Mouse (Mus musculus) erythroblast, adult 5-6 weeks (primary cell): ENCODE data around the gene Tcaf3. TPM values are rescaled to one million over a fixed set of nuclear protein-coding genes. Genes with fewer than 3 reads are reported as not detected.

Source experiments
- ATAC-seq: replicated peaks from 2 replicates; pipeline ENCODE4 v1.8.0; 2016; ENCODE audit warnings: moderate number of reproducible peaks, mild to moderate bottlenecking, moderate TSS enrichment, inconsistent platforms; ENCODE audit not compliant: poor library complexity, low FRiP score, severe bottlenecking
- total RNA-seq, 2 experiments: library from RNA; stranded (forward) in 1 of 2; stranded (reverse) in 1 of 2; fragments of 150-400 nt in 1 of 2; fragments of 200-764, 138-1000 nt in 1 of 2; gene quantifications; 2 replicates each; pipeline versions ENCODE4 v1.2.3 to v1.2.4; 2015 to 2017; ENCODE audit warnings: low replicate concordance in 2 of 2

Tcaf3 gene
- not detected in 2 replicates for total RNA-seq (2015; ENCODE audit: low replicate concordance)
- 0.42 TPM in 1 of 2 replicates, not detected in the other for total RNA-seq (2017; ENCODE audit: low replicate concordance)

DNA sequence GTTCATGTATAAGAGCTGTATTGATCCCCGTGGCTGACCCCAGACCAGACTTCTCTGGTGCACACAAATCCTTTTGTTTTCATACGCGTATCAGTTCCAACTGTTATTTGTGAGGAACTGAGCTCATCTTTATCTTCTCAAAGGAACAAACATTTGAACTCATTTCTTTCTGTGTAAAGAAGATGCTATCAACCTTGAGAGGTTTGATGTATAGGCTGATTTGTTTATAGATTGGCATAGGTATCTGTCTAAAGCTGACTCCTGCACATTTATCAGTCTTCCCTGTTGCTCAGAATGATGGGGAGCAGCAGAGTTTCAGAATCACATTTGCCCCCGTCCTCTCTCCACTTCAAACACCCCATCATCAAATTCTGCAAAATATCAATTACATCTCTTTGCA lies at the start of gene Tcaf3:
Gene Tcaf3 (minus strand): TSS at position 101 of the 400 bp plus-strand sequence.
- ATAC-seq = no peak

GRCm38 (mm10) chr6:42644912-42645549 lies 47.5 kb upstream of the Tcaf3 start, which contains the start of gene Tcaf2:
Tcaf2 (minus strand) TSS chr6:42645254.
- ATAC-seq = no peak

GRCm38 (mm10) chr6:42634393-42634792 lies 36.9 kb upstream of the Tcaf3 start:
- ATAC-seq = no peak

- ATAC-seq = no peak
These were observed 33.9 kb upstream of the Tcaf3 start for GRCm38 (mm10) chr6:42631395-42631794.

- ATAC-seq = no peak
These were observed 19.4 kb upstream of the Tcaf3 start for GRCm38 (mm10) chr6:42616904-42617303.

GRCm38 (mm10) chr6:42612218-42612617 lies 14.7 kb upstream of the Tcaf3 start:
- no peak for ATAC-seq

DNA sequence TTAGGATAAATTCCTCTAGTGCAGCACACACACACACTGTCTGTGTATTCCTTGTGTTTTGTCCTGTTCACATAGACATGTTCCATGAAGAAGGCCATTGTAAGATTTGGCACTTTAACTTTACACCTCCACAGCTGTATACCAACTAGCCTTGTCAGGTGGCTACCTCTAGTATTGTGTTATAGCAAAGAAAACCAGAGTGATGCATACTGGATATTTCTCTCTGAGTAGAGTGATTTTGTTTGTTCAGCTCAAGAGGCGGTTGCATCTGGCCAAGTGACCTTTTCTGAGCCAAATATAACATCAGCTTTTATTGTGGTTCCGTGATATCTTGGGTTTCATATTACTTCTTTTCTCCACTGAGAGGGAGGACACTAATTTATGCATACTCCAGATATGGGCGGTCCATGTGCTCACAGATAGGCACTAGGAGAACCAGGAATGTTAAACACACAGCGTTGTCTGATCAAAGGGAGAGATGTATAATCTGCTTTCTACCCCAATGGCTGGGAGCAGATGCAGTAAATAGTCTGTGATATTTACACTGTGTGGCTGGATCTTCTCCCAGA lies 13.5 kb upstream of the Tcaf3 start:
- ATAC-seq = no peak

DNA sequence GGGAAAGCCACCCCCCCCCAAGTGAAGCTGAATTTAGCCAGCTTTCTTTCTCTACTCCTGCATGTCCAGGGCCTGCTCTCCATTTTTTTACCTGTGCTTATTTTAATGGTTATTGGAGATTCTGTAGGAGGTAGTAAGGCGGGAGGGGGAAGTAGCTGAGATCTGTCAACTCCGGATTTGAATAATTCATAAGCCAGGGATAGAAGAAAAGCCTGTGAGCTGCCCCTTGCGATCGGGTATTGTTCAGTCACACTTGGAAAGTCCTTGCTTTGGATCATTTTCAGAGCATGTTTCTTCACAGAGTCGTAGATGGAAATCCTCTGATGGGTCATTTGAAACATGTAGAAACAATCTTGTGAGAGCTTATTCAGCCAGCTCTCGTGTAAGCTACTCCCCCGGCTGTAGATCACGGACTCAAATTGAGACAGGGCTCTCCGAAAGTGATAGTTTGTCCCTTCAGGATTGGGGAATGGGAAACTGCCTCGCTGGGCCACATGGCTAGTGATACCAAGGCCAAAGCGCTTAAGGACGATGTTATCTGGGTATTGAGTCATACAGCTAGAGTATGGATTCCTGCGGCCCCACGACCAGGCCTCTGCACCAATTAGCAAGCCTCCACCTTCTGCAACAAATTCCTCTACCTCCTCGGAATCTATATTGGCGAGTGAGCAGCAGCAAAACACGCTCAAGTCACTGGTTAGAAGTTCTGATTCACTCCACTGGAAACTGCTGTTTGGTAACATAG lies 4.2 kb downstream of the Tcaf3 start:
- no peak for ATAC-seq

GRCm38 (mm10) chr6:42586569-42586968 lies 10.9 kb downstream of the Tcaf3 start:
- ATAC-seq = no peak

DNA sequence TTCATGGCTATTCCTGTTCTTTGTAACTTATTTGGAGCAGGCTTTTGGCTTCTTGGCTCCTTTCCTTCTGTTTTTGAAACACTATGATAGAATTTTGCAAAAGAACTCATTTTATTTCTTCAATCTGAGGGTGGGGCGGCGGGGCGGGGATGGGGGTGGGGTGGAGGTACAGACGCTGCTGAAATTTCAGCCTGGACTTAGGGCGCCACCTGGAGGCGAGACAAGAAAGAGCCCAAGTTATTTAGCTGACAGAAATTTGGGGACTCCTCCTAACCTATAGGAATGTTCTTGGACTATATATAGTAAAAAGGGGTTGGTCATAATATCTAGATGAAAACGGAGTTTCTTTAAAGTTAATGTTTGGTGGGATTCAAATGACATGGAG lies 14.0 kb downstream of the Tcaf3 start:
- no peak for ATAC-seq

DNA sequence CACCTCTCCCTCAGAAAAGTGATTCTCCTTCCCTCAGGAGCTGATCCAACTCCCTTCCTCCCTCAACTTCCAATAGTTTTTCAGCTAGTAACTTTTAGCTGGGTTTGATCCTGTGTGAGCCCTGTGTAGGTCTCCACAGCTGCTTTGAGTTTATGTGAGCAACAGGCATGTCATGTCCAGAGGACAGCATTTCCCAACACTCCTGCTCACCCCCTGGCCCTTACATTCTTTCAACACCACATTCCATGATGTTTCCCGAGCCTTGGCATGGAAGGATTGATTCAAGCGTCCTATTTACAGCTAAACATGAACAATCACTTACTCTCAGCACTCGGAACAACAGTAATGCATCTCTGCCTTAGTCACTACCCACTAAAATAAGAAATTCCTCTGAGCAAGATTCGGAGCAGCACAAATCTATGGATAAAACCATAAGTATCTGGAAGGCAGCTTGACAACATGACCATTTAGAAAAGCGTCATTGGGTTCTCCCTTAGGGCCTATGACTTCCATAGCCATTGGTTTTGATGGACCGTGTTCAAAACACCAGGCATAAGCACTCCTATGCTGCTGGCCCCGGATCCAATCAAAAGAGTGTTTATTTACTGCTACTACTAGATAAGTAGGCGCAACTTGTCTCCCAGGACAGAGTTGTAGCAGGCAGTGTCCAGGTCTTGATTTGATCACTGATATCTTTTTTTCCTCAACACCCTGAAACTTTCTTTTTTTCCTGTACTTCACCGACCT lies 14.6 kb downstream of the Tcaf3 start:
- no peak for ATAC-seq

DNA sequence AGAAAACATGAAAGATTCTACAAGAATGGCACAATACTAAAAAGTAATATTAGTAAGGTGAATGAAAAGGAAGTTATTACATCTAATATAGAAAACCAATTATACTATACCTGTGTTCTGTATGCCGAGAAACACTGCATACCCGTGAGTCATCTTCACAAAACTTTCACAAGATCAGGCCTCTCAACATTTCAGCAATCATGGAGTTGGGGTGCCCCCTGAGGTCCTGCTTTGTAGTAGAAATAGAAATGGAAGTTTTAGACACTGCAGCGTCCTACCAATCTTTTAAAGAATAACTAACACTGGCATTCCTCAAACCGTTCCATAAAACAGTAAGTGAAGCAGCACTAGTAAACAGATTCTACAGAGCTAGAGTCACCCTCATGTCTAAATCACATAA lies 18.8 kb downstream of the Tcaf3 start:
- ATAC-seq = no peak

GRCm38 (mm10) chr6:42577433-42577832 lies 20.1 kb downstream of the Tcaf3 start:
- no peak for ATAC-seq

DNA sequence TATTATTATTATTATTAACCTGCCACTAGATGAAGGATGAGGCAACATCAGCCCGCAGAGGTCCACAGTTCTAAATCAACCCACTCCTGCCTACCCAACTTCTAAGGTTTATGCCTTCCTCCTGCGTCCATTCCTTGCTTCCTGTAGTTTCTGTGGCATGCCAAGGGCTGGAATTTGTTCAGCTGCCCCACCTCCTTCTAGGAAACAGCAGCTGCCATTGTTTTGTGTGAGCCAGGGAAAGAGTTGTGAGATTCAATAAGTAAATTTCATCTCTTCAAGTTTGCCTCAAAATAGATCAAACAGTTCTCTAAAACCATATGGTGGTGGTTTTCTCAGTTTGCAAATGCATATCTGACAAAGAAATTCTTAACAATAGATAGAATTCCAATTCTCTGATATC lies 29.3 kb downstream of the Tcaf3 start:
- ATAC-seq = no peak

DNA sequence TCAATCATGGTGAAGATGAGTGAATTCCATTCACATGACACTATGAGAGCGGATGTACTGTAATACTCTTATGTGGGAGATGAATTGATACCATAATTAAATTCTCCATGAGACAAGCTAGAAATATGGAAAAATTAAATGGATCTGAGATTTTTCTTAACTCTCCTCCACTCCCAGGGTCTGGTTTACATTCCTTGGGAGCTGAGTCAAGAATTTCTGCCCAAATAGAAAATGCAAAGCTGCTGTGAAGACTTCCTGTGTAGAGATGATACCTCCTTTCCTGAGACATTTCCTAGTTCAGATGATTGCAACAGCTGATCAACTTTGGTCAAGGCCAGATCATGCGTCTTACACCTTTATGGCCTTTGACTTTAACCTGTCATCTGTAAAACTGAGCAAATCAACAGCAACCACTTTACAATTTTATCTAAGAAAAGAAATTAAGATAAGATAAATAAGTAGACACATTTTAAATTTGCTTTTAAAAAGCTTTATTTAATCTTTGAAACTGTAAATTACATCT lies 31.4 kb downstream of the Tcaf3 start:
- ATAC-seq = no peak

GRCm38 (mm10) chr6:42562280-42562679 lies 35.2 kb downstream of the Tcaf3 start:
- no peak for ATAC-seq

- no peak for ATAC-seq
These were observed 36.6 kb downstream of the Tcaf3 start for GRCm38 (mm10) chr6:42560885-42561284.

- ATAC-seq = no peak
These were observed 38.9 kb downstream of the Tcaf3 start for GRCm38 (mm10) chr6:42558641-42559040.

- no peak for ATAC-seq
These were observed 50.0 kb downstream of the Tcaf3 start, which contains the start of gene Olfr455 for GRCm38 (mm10) chr6:42547461-42547860. Olfr455 (minus strand) TSS chr6:42547587.

GRCm38 (mm10) chr6:42546180-42546579 lies 51.3 kb downstream of the Tcaf3 start:
- ATAC-seq = no peak
